Mouse (Mus musculus): Measurements from ENCODE around the gene Rdh11.

Gene Rdh11

GRCm38 (mm10) chr12:79140811-79141210, 51.3 kb downstream of the Rdh11 start:
- DNase-seq (ENCODE audit: low read depth in 2 of 2, low spot score in 2 of 2) = no peak

GRCm38 (mm10) chr12:79139417-79139816, 52.7 kb downstream of the Rdh11 start:
- no peak for DNase-seq (ENCODE audit: low read depth in 2 of 2, low spot score in 2 of 2)

GRCm38 (mm10) chr12:79138999-79139398, 53.1 kb downstream of the Rdh11 start:
- no peak for DNase-seq (ENCODE audit: low read depth in 2 of 2, low spot score in 2 of 2)

GRCm38 (mm10) chr12:79136949-79137348, 55.1 kb downstream of the Rdh11 start:
- no peak for DNase-seq (ENCODE audit: low read depth in 2 of 2, low spot score in 2 of 2)

GRCm38 (mm10) chr12:79135105-79135504, 57.0 kb downstream of the Rdh11 start:
- DNase-seq (ENCODE audit: low read depth in 2 of 2, low spot score in 2 of 2) = no peak

- no peak for DNase-seq (ENCODE audit: low read depth in 2 of 2, low spot score in 2 of 2)
These were observed 57.4 kb downstream of the Rdh11 start for GRCm38 (mm10) chr12:79134676-79135075.

- DNase-seq (ENCODE audit: low read depth in 2 of 2, low spot score in 2 of 2) = no peak
These were observed 60.2 kb downstream of the Rdh11 start for GRCm38 (mm10) chr12:79131706-79132460.

- no peak for DNase-seq (ENCODE audit: low read depth in 2 of 2, low spot score in 2 of 2)
These were observed 60.9 kb downstream of the Rdh11 start for GRCm38 (mm10) chr12:79131178-79131675.

GRCm38 (mm10) chr12:79130299-79131177, 61.6 kb downstream of the Rdh11 start, which contains the start of gene Arg2:
Arg2 (plus strand) TSS chr12:79130777.
- peak; percentile 55 to 72 for DNase-seq (ENCODE audit: low read depth in 2 of 2, low spot score in 2 of 2)

All from CD8-positive naive resting alpha-beta T cell, adult 2 months (primary cell).